Mouse (Mus musculus) C2C12 (cell line): Measurements from ENCODE around the gene Scd4. TPM values are rescaled to one million over a fixed set of nuclear protein-coding genes. Genes with fewer than 3 reads are reported as not detected.
A peak's percentile ranks its signal among the peaks of the same experiment; 100 is the strongest.

ENCODE experiments used
- H3K27me3 ChIP-seq: one replicate; pipeline ENCODE4 v1.6.1; 2011; ENCODE audit not compliant: control insufficient read depth, insufficient read depth, insufficient read length
- H3K36me3 ChIP-seq: one replicate; pipeline ENCODE4 v1.6.1; 2011; ENCODE audit not compliant: control insufficient read depth, insufficient read depth
- H3K4me3 ChIP-seq: one replicate; pipeline ENCODE4 v1.5.1; 2011; ENCODE audit warnings: mild to moderate bottlenecking, control low read depth; ENCODE audit not compliant: poor library complexity, insufficient read depth, severe bottlenecking
- H3K79me2 ChIP-seq: one replicate; pipeline ENCODE4 v1.6.1; 2011; ENCODE audit not compliant: control insufficient read depth, insufficient read depth
- H3K79me3 ChIP-seq: one replicate; pipeline ENCODE4 v1.6.1; 2011; ENCODE audit warnings: low read depth, control low read depth
- H3ac ChIP-seq: one replicate; pipeline ENCODE3; 2011; ENCODE audit warnings: low read depth; ENCODE audit not compliant: control insufficient read depth, insufficient read length
- CEBPB ChIP-seq: IDR thresholded peaks from one replicate; pipeline ENCODE4 v1.6.1; 2011; ENCODE audit warnings: low read depth, mild to moderate bottlenecking, control low read depth, moderate library complexity
- CTCF ChIP-seq: IDR thresholded peaks from one replicate; pipeline ENCODE4 v1.5.1; 2011; ENCODE audit not compliant: control insufficient read depth, insufficient read depth, insufficient read length
- FOSL1 ChIP-seq: IDR thresholded peaks from one replicate; pipeline ENCODE4 v1.8.0; 2011; ENCODE audit warnings: mild to moderate bottlenecking, low read length; ENCODE audit not compliant: poor library complexity, insufficient read depth, severe bottlenecking
- MAX ChIP-seq: IDR thresholded peaks from one replicate; pipeline ENCODE4 v1.6.1; 2011; ENCODE audit warnings: mild to moderate bottlenecking, control low read depth
- MYOD1 ChIP-seq: IDR thresholded peaks from one replicate; pipeline ENCODE4 v1.6.1; 2011; ENCODE audit warnings: low read depth; ENCODE audit not compliant: control insufficient read depth, insufficient read length
- MYOG ChIP-seq: IDR thresholded peaks from one replicate; pipeline ENCODE4 v1.6.1; 2011; ENCODE audit not compliant: control insufficient read depth, insufficient read length; ENCODE audit errors: extremely low read depth
- USF1 ChIP-seq: IDR thresholded peaks from one replicate; pipeline ENCODE4 v1.6.1; 2011; ENCODE audit warnings: low read depth, mild to moderate bottlenecking, control low read depth, moderate library complexity
- polyA plus RNA-seq: library from polyadenylated mRNA; unstranded; fragments of >200 nt; fragmentation: generic; extraction: Trizol; gene quantifications from one replicate; pipeline ENCODE4 v1.2.1, GENCODE M21; 2012; ENCODE audit warnings: missing spikeins

Gene Scd4
- polyA plus RNA-seq, 1 experiment: 0.05 TPM

DNA sequence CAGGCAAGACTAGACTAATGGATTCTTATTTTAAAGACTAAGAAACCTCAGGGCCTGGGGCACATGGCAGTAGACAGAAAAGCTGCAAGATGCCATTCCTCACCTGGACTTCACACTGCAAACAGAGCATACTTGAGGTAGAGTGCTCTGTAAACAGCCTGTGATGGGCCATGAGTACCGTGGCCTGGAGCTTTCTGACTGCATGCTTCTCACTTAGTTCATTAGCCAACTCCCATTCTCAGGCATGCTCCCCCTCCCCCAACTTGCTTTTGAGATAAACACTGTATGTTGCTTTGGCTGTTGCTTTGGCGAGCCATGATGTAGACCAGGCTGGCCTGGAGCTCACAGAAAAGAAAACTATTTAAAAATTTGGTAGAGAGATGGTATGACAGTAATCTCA lies 46.8 kb upstream of the Scd4 start:
- TF ChIP-seq MAX: no peak
- no peak for TF ChIP-seq CEBPB
- no peak for TF ChIP-seq CTCF
- no peak for TF ChIP-seq USF1
- TF ChIP-seq MYOG: no peak
- TF ChIP-seq FOSL1: no peak
- no peak for TF ChIP-seq MYOD1
- H3K36me3 ChIP-seq: no peaks in the 10 kb centered on the region
- H3K4me3 ChIP-seq: no peak overlapping the region
- no peaks in the 10 kb centered on the region for H3K27me3 ChIP-seq
- H3K79me2 ChIP-seq: no peaks in the 10 kb centered on the region
- no peak overlapping the region for H3ac ChIP-seq
- H3K79me3 ChIP-seq: no peaks in the 10 kb centered on the region

DNA sequence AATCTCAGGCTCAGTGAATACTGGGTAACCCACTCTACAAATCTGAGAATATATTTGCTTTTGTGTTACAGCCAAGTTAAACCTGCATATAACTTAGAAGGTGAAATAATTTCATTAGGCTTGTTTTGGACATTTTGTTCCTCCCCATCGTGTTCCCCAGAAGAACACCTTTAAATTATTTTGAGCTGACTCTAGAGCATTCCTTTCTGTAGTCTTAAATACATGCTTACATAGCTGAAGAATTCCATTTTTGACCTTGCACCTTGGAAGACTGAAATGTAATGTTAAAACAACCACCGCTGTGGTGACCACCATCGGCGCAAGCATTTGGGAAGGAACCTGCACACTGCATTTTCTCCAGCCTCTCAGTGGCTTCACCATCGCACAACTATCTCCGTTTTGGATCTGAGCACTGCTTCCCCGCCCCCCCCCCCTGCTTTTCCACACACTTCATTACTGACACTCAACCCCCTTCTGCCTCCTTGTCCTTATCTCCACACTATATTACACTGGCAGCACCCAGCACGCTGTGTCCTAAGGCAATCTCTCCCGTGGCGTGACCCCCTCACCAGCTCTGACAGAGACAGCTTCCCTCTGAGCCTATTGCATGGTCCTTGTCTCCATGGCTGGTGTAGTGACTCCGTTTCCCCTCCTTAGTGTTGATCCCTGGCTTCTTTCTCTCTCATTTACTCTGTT lies 45.3 kb upstream of the Scd4 start:
- TF ChIP-seq FOSL1 (no peak), MAX (no peak), CEBPB (no peak), USF1 (no peak), CTCF (no peak), MYOG (no peak), MYOD1 (no peak)
- Histone ChIP-seq H3K36me3 (no peaks in the 10 kb centered on the region), H3K27me3 (no peaks in the 10 kb centered on the region), H3K79me3 (no peaks in the 10 kb centered on the region), H3K79me2 (no peaks in the 10 kb centered on the region), H3K4me3 (no peak overlapping the region), H3ac (no peak overlapping the region)

DNA sequence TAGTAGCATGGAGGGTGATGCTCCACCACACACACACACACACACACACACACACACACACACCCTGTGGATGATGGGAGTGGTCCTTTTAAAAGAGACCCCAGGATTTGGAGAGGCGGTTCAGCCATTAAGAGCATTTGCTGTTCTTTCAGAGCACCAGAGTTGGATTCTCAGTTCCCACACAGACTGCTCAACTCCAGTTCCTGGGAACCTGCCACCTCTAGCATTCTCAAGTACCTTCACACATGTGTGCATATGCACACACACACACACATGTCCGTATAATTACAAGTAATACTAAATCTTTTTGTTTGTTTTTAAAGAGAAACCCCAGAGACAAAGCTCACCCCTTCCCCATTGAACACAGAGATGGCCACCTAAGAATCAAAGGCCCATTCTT lies 40.8 kb upstream of the Scd4 start:
- peaks cover 22% of the 10 kb centered on the region for H3K36me3 ChIP-seq

DNA sequence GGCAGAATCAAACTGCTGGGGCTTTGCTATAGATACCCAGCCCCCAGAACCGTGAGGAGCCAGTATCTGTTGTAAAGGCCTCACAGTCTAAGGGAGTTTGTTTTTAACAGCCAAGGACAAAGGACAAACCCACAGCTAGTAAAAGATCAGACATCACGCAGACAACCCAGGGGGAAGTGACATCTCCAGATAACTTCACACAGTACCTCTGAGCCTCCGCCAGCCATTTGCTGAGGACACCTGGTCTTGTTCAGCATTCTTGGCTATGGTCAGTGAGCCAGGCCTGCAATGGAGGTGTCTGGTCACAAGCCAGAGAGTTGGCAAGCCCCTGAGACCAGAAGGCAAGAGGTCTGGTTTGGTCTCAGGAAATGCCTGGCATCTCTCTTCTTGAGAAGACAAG lies 40.4 kb upstream of the Scd4 start:
- H3K27me3 ChIP-seq: no peaks in the 10 kb centered on the region
- no peak overlapping the region for H3ac ChIP-seq
- peaks cover 26% of the 10 kb centered on the region for H3K36me3 ChIP-seq
- peaks cover 37% of the 10 kb centered on the region for H3K79me2 ChIP-seq
- TF ChIP-seq FOSL1 (no peak), MYOG (no peak), MAX (no peak), CTCF (no peak), CEBPB (no peak), USF1 (no peak), MYOD1 (no peak)
- H3K79me3 ChIP-seq: peaks cover 36% of the 10 kb centered on the region
- no peak overlapping the region for H3K4me3 ChIP-seq

More for the DNA sequence above, 40.8 kb upstream of the Scd4 start:
- Histone ChIP-seq H3K27me3 (no peaks in the 10 kb centered on the region), H3K4me3 (no peak overlapping the region), H3K79me3 (peaks cover 32% of the 10 kb centered on the region), H3K79me2 (peaks cover 33% of the 10 kb centered on the region), H3ac (no peak overlapping the region)
- TF ChIP-seq FOSL1 (no peak), MYOD1 (no peak), USF1 (no peak), CEBPB (no peak), CTCF (no peak), MAX (no peak), MYOG (no peak)

DNA sequence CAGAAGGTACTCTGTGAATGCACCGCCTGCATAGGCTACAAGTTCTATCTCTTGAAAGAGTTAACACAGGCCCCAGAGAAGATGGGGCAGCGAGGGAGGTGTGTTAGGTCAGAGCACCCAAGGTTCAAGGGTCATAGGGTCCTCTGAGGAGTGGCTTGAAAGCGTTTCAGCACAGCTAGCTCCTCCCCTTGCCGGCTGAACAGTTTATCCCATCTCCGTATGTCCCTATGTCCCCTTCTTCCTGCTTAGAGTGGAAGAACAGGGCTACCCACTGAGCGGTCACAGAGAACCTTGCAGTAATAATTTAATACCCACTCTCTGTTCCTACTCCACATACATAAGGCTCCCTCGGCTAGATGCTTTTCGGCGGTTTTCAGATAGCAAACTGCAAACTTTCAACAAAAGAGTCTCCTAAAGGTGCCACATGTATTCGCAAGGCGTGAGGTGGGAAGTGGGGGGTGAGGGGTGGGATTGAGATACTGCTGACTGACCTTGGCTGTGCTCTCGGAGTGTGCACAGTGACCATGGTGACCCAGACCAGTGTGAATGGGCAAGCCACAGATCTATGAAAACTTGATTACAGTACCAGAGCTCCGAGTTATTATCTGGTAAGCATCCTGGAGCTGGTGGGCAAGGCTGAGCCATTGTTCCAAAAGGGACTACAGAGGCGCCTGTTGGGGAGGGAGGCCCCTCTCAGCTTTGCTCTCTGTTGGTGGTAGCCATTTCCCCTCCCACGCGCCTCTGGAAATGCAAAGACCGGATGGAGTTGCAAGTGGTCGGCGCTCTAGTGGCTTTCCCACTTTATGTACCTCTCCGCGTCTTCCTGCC lies 39.7 kb upstream of the Scd4 start, which contains the start of gene Scd2:
Scd2 (plus strand) TSS at position 734 of the 828 bp plus-strand sequence.
- Histone ChIP-seq H3ac (peak within 1 kb of the TSS; percentile 77), H3K27me3 (no peaks in the 10 kb centered on the region), H3K36me3 (peaks cover 33% of the 10 kb centered on the region), H3K79me3 (peaks cover 43% of the 10 kb centered on the region), H3K4me3 (peak within 1 kb of the TSS; percentile 85), H3K79me2 (peaks cover 44% of the 10 kb centered on the region)
- TF ChIP-seq MAX: peak; percentile 41
- TF ChIP-seq FOSL1: no peak
